Mouse (Mus musculus): ENCODE measurements around the gene Antxr1. TPM values are rescaled to one million over a fixed set of nuclear protein-coding genes. Genes with fewer than 3 reads are reported as not detected.

Gene Antxr1
- polyA plus RNA-seq, 1 experiment from 2014 or later, result 3.8 TPM

DNA sequence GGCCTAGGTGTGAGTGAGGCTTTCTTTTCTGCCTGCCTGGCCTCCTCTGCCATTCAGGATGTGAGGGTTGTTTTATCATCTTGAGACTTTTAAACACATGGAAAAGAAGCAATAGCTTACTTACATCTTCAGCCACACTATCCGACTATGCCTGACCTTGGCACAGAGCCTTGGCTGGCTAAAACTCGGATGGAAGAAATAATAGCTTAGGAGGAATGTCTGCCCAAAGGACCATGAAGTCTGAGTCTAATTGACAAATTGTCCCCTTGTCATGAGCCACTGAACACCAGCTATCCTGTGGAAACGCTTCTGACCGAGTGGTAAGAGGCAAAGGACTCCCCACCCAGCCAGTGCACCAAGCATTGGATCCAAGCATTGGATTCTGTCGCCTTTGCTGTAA lies 57.5 kb downstream of the Antxr1 start:
- Histone ChIP-seq H3K4me3 (ENCODE audit: low read length) (no peak overlapping the region), H3K9me3 (replicated peaks; ENCODE audit: control insufficient read depth, low read length) (peaks cover 4% of the 10 kb centered on the region), H3K27ac (ENCODE audit: low read length) (no peak overlapping the region; the same call in 1 of the 2 replicates), H3K4me2 (ENCODE audit: low read depth, low read length) (no peak overlapping the region), H3K27me3 (ENCODE audit: control insufficient read depth, insufficient read depth, low read length) (no peaks in the 10 kb centered on the region), H3K36me3 (ENCODE audit: control insufficient read depth, insufficient read depth) (peaks cover 8% of the 10 kb centered on the region), H3K4me1 (ENCODE audit: control insufficient read depth, insufficient read depth, low read length) (peaks cover 34% of the 10 kb centered on the region), H3K9ac (ENCODE audit: low read length) (no peak overlapping the region)
- ATAC-seq (replicated peaks; ENCODE audit: extremely low read depth, insufficient read depth, low FRiP score), result no peak
- 58% methylated on average over 5 of the region's 5 CpGs for WGBS

DNA sequence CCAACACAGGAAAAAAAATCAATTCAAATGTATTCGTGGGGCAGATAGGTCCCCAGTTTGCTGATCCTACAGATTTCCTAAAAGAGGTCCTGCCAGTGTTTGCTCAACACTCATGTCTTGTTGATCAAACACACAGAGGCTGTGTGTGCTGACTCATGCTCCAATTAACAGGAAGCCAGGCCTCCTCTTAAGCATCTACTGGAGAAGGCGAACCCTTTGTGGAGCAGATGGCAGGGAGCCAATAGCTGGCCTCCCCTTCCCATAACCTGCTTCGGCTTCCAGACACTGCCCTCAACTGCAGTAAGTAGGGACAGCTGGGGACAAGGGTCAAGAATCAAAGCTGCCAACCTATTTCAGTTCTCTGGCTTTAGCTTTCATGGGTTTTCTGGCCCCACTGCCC lies 58.1 kb downstream of the Antxr1 start:
- H3K9ac ChIP-seq (ENCODE audit: low read length), result no peak overlapping the region
- H3K4me2 ChIP-seq (ENCODE audit: low read depth, low read length), result no peak overlapping the region
- 21% methylated on average over 3 of the region's 3 CpGs for WGBS
- H3K4me1 ChIP-seq (ENCODE audit: control insufficient read depth, insufficient read depth, low read length), result peaks cover 28% of the 10 kb centered on the region
- no peak overlapping the region for H3K4me3 ChIP-seq (ENCODE audit: low read length)
- peak overlapping the region; percentile 30; the same call in 1 of the 2 replicates for H3K27ac ChIP-seq (ENCODE audit: low read length)
- H3K9me3 ChIP-seq (replicated peaks; ENCODE audit: control insufficient read depth, low read length), result peaks cover 4% of the 10 kb centered on the region
- peaks cover 8% of the 10 kb centered on the region for H3K36me3 ChIP-seq (ENCODE audit: control insufficient read depth, insufficient read depth)
- ATAC-seq (replicated peaks; ENCODE audit: extremely low read depth, insufficient read depth, low FRiP score), result 0 out of 2 replicates have a peak, but pooled peaks have one; percentile 54
- H3K27me3 ChIP-seq (ENCODE audit: control insufficient read depth, insufficient read depth, low read length), result no peaks in the 10 kb centered on the region

DNA sequence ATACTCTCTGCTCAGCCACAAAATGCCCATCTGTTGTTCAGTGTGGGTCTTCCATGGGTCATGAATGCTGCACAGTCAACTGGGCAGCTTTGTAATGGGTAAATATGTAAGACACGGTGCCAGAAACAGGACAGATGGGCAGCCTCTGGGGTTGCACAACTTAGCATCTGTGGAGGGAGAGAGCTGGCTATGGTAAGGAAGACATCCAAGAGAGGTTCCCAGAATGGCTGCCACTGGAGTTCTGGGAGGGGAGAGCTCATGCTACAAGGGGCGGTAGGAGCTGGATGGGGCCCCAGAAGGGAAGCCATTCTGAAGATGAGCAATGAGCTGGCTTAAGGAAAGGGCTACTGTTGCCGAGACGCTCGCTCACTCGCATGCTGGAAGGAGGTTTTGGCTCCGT lies 58.7 kb downstream of the Antxr1 start:
- H3K36me3 ChIP-seq (ENCODE audit: control insufficient read depth, insufficient read depth), result peaks cover 8% of the 10 kb centered on the region
- H3K4me1 ChIP-seq (ENCODE audit: control insufficient read depth, insufficient read depth, low read length), result peaks cover 22% of the 10 kb centered on the region
- peaks cover 4% of the 10 kb centered on the region for H3K9me3 ChIP-seq (replicated peaks; ENCODE audit: control insufficient read depth, low read length)
- WGBS, result 83% methylated on average over 7 of the region's 7 CpGs
- no peak overlapping the region for H3K4me2 ChIP-seq (ENCODE audit: low read depth, low read length)
- H3K4me3 ChIP-seq (ENCODE audit: low read length), result no peak overlapping the region
- 0 out of 2 replicates have a peak overlapping the region, but pooled peaks have one; percentile 13 for H3K27ac ChIP-seq (ENCODE audit: low read length)
- H3K27me3 ChIP-seq (ENCODE audit: control insufficient read depth, insufficient read depth, low read length), result no peaks in the 10 kb centered on the region
- ATAC-seq (replicated peaks; ENCODE audit: extremely low read depth, insufficient read depth, low FRiP score), result no peak
- H3K9ac ChIP-seq (ENCODE audit: low read length), result no peak overlapping the region

DNA sequence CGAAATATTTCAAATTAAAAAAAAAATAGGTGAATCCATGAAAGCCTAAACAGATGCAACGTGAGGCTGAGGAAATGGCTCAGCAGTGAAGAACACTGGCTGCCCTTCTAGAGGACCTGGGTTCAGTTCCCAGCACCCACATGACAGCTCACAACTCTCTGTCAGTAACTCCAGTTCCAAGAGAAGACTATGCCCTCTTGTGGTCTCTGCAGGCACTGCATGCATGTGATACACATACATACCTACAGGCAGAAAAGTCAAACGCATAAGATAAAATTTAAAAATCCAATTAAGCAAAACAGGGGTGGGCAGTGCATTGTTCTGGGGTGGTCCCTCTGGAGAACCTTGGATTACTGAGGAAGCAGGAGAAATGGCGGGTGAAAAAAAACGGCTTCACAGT lies 60.8 kb downstream of the Antxr1 start:
- Histone ChIP-seq H3K27me3 (ENCODE audit: control insufficient read depth, insufficient read depth, low read length) (no peaks in the 10 kb centered on the region), H3K36me3 (ENCODE audit: control insufficient read depth, insufficient read depth) (peaks cover 8% of the 10 kb centered on the region), H3K9ac (ENCODE audit: low read length) (no peak overlapping the region), H3K9me3 (replicated peaks; ENCODE audit: control insufficient read depth, low read length) (peaks cover 4% of the 10 kb centered on the region), H3K4me2 (ENCODE audit: low read depth, low read length) (no peak overlapping the region), H3K4me1 (ENCODE audit: control insufficient read depth, insufficient read depth, low read length) (peaks cover 20% of the 10 kb centered on the region), H3K27ac (ENCODE audit: low read length) (no peak overlapping the region), H3K4me3 (ENCODE audit: low read length) (no peak overlapping the region)
- no peak for ATAC-seq (replicated peaks; ENCODE audit: extremely low read depth, insufficient read depth, low FRiP score)
- 94% methylated on average over 5 of the region's 5 CpGs for WGBS

DNA sequence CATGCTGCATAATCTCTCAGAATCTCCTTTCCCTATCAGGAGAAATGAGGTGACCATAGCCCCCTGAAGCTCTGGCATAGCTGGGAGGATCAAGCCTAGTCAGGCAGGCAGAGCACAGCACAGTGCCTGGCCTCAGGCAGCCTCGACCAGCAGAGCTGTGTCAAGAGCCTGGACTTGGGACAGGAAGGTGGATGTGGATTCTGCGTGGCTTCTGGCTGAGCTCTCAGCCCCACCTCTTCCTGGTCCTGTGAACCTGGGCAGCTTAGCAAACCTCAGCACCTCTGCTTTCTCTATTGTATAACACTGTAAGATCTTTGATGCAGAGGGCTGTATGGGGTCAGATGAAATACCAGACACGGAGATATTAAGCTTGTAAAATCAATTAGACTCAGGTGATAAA lies 61.8 kb downstream of the Antxr1 start:
- no peak overlapping the region for H3K27ac ChIP-seq (ENCODE audit: low read length)
- H3K4me2 ChIP-seq (ENCODE audit: low read depth, low read length), result no peak overlapping the region
- no peak for ATAC-seq (replicated peaks; ENCODE audit: extremely low read depth, insufficient read depth, low FRiP score)
- H3K4me1 ChIP-seq (ENCODE audit: control insufficient read depth, insufficient read depth, low read length), result peaks cover 20% of the 10 kb centered on the region
- H3K9me3 ChIP-seq (replicated peaks; ENCODE audit: control insufficient read depth, low read length), result peaks cover 4% of the 10 kb centered on the region
- peaks cover 8% of the 10 kb centered on the region for H3K36me3 ChIP-seq (ENCODE audit: control insufficient read depth, insufficient read depth)
- H3K4me3 ChIP-seq (ENCODE audit: low read length), result no peak overlapping the region
- H3K9ac ChIP-seq (ENCODE audit: low read length), result no peak overlapping the region
- 75% methylated on average over 3 of the region's 3 CpGs for WGBS
- no peaks in the 10 kb centered on the region for H3K27me3 ChIP-seq (ENCODE audit: control insufficient read depth, insufficient read depth, low read length)

DNA sequence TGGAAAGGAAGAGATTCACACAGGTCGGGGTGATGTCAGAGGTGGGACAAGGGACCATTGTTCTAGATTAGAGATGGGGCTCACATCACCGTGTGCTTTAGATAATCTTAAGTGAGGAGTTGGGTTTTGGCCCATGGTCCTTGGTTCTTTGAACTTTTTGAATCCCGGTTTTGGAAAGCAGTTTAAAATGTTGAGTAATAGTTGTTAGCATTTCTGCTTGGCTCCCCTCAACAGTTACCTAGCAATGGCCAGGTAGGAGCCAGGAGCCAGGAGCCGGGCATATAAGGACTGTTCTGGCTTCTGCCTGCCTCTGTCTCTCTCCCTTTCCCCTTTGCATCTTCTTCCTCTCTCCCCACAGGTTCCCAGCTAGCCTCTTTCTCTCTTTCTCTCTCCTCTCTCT lies 62.5 kb downstream of the Antxr1 start:
- H3K4me2 ChIP-seq (ENCODE audit: low read depth, low read length), result no peak overlapping the region
- no peaks in the 10 kb centered on the region for H3K27me3 ChIP-seq (ENCODE audit: control insufficient read depth, insufficient read depth, low read length)
- H3K9me3 ChIP-seq (replicated peaks; ENCODE audit: control insufficient read depth, low read length), result peaks cover 4% of the 10 kb centered on the region
- H3K4me3 ChIP-seq (ENCODE audit: low read length), result no peak overlapping the region
- 63% methylated on average over 4 of the region's 4 CpGs for WGBS
- no peak for ATAC-seq (replicated peaks; ENCODE audit: extremely low read depth, insufficient read depth, low FRiP score)
- no peak overlapping the region for H3K9ac ChIP-seq (ENCODE audit: low read length)
- H3K27ac ChIP-seq (ENCODE audit: low read length), result no peak overlapping the region
- H3K4me1 ChIP-seq (ENCODE audit: control insufficient read depth, insufficient read depth, low read length), result peaks cover 20% of the 10 kb centered on the region
- H3K36me3 ChIP-seq (ENCODE audit: control insufficient read depth, insufficient read depth), result peaks cover 8% of the 10 kb centered on the region

DNA sequence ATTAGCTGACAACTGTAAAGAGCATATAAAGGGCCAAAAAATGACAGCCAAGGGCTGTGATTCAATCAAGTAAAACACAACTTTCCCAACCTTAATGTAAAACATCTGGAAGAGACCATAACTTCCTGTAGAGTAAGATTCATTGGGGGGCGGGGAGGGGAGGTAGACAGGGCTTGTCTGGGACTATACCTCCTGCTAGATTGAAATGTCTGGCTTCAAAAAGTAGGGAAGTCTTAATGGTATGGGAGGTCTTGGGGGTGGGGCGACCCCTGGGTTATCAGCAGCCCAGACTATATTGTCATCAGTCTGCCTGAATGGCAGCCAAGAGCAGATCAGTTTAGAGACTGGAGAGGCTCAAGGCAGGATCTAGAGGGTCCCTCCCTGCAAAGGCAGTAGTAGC lies 63.4 kb downstream of the Antxr1 start:
- Histone ChIP-seq H3K36me3 (ENCODE audit: control insufficient read depth, insufficient read depth) (peaks cover 8% of the 10 kb centered on the region), H3K4me2 (ENCODE audit: low read depth, low read length) (no peak overlapping the region), H3K9me3 (replicated peaks; ENCODE audit: control insufficient read depth, low read length) (peaks cover 4% of the 10 kb centered on the region), H3K27me3 (ENCODE audit: control insufficient read depth, insufficient read depth, low read length) (no peaks in the 10 kb centered on the region), H3K4me1 (ENCODE audit: control insufficient read depth, insufficient read depth, low read length) (peaks cover 12% of the 10 kb centered on the region), H3K4me3 (ENCODE audit: low read length) (no peak overlapping the region), H3K27ac (ENCODE audit: low read length) (no peak overlapping the region), H3K9ac (ENCODE audit: low read length) (no peak overlapping the region)
- ATAC-seq (replicated peaks; ENCODE audit: extremely low read depth, insufficient read depth, low FRiP score), result no peak
- 46% methylated on average over 2 of the region's 2 CpGs for WGBS

DNA sequence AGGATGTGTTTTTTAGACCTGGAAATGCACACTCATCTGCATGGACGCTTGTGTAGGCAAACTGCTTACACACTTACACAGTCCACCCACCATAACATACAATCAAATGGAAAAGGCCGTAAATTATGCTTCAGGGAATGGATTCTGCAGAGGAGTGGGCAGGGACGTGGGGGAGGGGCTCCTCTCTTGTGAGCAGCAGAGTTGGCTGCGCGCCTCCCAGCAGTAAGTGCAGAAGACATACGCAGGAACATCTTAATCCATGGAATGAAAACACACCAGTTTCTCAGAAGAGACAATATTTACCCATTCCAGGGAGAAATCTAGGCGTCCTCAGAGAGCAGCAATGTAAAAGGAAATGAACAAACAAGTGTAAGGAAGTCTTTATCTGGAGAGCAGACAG lies 65.2 kb downstream of the Antxr1 start:
- Histone ChIP-seq H3K27ac (ENCODE audit: low read length) (no peak overlapping the region), H3K4me2 (ENCODE audit: low read depth, low read length) (no peak overlapping the region), H3K4me3 (ENCODE audit: low read length) (no peak overlapping the region), H3K27me3 (ENCODE audit: control insufficient read depth, insufficient read depth, low read length) (no peaks in the 10 kb centered on the region), H3K4me1 (ENCODE audit: control insufficient read depth, insufficient read depth, low read length) (peaks cover 4% of the 10 kb centered on the region; the same call in 1 of the 2 replicates), H3K9ac (ENCODE audit: low read length) (no peak overlapping the region), H3K9me3 (replicated peaks; ENCODE audit: control insufficient read depth, low read length) (peaks cover 4% of the 10 kb centered on the region), H3K36me3 (ENCODE audit: control insufficient read depth, insufficient read depth) (peaks cover 8% of the 10 kb centered on the region)
- ATAC-seq (replicated peaks; ENCODE audit: extremely low read depth, insufficient read depth, low FRiP score), result no peak
- 31% methylated on average over 7 of the region's 7 CpGs for WGBS

DNA sequence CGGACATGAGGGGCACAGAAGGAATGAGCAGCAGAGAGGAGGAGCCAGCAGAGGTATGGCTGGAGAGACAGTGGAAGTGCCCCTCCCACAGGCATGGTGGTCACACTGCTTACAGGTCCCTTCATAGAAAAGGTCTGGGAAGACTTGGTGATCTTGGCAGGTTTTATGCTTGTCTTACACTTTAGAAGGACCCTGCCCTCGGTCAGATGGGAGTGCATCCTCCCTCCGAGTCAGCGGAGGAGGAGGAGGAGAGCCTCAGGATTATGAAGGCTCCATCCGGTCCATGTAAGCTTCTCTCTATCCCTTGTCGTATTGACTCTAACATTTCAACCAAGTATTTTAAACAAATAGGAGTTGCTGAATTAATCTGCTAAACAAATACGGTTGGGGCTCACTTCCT lies 65.7 kb downstream of the Antxr1 start:
- no peak overlapping the region for H3K4me3 ChIP-seq (ENCODE audit: low read length)
- no peak overlapping the region for H3K9ac ChIP-seq (ENCODE audit: low read length)
- 61% methylated on average over 7 of the region's 7 CpGs for WGBS
- H3K27me3 ChIP-seq (ENCODE audit: control insufficient read depth, insufficient read depth, low read length), result no peaks in the 10 kb centered on the region
- H3K4me2 ChIP-seq (ENCODE audit: low read depth, low read length), result no peak overlapping the region
- H3K36me3 ChIP-seq (ENCODE audit: control insufficient read depth, insufficient read depth), result peaks cover 7% of the 10 kb centered on the region
- peaks cover 4% of the 10 kb centered on the region; the same call in 1 of the 2 replicates for H3K4me1 ChIP-seq (ENCODE audit: control insufficient read depth, insufficient read depth, low read length)
- peaks cover 4% of the 10 kb centered on the region for H3K9me3 ChIP-seq (replicated peaks; ENCODE audit: control insufficient read depth, low read length)
- no peak overlapping the region for H3K27ac ChIP-seq (ENCODE audit: low read length)
- ATAC-seq (replicated peaks; ENCODE audit: extremely low read depth, insufficient read depth, low FRiP score), result no peak
